Mouse (Mus musculus) thymus, postnatal 10 days (tissue): Measurements from ENCODE around the gene Dand5.

ENCODE experiments used
- DNase-seq, 2 experiments: peaks; one replicate each; pipeline ENCODE4 v3.0.0; 2021; ENCODE audit warnings: low spot score in 2 of 2

Gene Dand5

DNA sequence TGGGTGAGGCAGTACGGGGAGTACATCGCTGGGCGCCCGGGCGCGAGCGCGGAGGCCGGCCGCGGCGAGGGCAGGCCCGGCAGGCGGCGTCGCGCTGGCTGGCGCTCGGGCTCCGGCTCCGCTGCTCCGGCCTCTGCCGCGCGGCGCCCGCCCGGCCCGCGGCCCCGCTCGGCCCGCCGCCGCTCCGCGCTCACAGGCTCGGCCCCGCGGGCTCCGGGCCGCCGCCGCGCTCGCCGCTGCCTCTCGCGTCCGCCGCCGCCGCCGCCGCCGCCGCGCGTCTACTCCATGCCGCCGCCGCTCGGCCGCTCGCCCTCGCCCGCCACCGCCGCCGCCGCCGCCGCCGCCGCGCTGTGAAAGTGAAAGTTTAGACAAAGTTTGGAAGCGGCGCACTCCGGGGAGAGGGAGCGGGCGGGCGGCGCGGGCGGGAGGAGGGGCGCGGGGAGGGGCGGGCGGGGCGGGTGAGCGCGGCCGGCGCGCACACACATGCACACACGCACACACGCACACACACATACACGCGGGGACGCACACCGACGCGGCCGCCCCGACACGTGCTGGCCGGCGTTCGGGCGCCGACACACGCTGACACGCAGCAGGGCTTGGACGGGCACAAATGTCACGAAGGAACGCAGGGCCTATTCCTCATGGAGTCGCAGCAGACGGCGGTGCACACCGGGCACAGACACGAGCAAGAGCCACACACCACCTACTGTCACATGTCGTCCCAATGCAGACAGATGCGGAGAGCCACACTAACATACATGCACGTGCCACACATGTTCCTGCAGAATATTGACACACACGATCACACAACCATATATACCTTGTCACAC, 22.4 kb downstream of the Dand5 start, which contains the start of gene Nfix:
Gene Nfix, minus strand, starts transcription at position 346 of the 833 bp plus-strand sequence.
- peak in 1 of 2 experiments; percentile 39 for DNase-seq

DNA sequence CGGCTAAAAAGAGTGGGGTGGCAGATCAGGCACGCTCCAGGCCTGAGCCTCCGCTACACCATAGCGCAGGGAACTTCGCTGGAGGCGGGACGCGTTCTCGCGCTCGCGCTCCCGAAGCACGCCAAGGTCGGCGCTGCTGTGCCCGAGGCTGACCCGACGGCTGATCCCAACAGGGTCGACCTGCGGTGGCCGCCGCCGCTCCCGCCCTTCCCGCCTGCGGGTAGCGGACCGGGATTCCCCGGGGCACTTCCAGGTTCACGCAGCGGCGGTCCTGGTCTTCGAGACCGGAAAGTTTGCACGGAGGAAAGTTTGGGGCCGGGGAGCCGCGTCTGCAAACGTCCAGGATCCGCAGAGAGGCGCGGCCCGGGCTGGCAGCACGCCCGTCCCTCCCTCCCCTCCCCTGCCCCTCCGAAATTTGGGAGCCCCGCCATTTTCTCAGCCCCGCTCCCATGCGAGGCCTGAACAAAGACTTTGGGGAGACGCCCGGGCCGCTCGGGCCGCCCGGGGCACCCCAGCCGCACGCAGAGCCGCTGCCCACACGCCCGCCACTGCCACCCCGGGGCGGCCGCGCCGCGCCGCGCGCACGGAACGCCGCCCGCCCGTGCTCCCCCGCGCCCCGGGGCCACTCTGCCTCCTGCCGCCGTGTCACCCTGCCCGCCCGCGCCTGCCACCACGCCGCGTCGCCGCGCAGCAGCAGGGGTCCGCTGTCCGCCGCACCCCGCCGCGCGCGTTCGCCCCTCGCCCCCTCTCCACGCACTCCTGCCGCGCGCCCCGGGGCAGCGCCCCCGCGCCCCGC, 23.3 kb downstream of the Dand5 start:
- no peak for DNase-seq

DNA sequence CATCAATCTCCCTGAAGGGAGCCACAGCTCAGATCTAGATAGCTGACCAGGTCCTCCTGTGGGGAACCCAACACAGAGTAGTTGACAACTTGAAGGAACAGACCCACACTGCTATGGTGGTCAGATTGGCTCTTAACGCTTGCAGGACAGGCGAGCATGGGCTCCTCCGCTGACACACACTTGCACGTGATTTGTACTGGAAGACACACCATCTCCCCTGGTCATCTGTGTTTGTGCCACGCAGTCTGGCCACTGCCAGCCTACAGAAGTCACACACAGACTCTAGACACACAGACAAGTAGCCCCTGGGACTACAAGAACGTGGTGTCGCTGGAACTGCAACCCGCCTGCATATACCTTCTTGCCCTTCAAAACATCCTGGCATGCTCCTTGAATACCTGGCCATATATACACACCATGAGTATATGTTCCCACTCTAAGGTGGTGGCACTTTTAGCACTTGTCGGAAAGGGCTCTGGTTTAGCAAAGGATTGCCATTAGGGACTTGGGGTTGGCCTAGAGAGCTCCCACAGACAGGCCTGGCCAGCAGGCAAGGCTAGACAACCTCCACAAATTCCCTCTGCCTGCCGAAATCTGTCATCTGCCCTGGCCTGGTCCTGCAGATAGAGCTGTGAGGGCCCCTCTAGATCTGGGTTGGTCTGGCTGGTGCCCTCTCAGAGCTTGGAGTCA, 24.0 kb downstream of the Dand5 start:
- no peak for DNase-seq

DNA sequence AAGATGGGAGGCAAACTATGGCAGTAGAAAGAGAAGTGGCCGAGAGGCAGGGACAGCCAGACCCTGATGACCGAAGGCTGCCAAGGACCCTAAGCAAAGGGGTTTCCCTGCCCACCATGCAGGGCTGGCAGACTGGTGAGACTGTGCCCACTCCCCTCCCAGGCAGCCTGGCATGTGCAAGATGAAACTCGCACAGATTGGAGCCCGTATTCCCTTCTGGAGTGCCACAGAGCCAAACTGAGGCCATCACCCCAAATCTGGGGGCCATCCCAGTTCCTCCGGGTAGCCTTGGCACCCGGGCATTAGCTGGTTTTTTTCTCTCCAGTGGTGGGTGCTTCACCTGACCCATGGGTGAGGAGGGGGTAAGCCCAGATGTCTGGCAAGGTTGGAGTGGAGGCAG, 24.7 kb downstream of the Dand5 start:
- DNase-seq = no peak

DNA sequence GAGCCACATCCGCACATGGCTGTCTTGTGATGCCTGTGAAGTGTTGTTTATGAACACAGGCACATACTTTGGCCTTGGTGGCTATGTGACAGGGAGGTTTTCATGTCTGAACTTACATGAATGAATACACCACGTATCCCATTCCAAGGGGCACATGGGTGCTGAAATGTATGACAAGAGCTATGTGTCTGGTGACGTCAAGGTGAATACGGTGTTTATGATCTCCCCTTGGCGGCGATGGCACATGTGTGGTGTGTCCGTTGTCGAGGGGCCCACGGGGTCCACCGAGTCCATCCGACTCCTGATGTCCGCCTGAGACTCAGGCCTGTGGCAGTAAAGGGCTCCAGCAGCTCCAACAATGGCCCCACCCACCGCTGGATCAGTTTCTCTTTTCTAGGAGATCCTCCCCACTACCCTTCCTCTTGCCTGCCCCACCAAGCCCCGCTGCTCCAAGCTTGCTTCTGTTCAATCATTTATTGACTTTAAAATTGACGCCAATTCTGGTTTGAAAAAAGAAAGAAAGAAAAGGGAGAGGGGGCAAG, 25.3 kb downstream of the Dand5 start:
- DNase-seq = no peak

DNA sequence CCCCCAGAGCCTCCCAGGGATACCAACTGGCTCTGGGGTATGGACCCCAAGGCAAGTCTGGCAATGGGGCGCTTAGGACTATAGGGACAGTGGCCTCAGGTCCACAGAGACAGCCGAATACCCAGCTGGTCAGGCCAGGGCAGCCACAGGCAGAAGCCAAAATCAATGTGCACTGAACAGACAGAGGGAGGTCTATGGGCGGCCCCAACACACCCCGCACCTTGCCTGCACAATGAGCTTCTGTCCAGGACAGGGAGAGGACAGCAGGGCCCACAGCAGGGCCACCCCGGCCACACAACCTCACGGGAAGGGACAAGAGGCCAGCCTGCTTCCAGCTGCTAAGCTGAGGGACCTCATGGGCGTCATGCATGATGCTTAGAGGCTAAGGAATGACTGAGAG, 28.1 kb downstream of the Dand5 start:
- DNase-seq = no peak

DNA sequence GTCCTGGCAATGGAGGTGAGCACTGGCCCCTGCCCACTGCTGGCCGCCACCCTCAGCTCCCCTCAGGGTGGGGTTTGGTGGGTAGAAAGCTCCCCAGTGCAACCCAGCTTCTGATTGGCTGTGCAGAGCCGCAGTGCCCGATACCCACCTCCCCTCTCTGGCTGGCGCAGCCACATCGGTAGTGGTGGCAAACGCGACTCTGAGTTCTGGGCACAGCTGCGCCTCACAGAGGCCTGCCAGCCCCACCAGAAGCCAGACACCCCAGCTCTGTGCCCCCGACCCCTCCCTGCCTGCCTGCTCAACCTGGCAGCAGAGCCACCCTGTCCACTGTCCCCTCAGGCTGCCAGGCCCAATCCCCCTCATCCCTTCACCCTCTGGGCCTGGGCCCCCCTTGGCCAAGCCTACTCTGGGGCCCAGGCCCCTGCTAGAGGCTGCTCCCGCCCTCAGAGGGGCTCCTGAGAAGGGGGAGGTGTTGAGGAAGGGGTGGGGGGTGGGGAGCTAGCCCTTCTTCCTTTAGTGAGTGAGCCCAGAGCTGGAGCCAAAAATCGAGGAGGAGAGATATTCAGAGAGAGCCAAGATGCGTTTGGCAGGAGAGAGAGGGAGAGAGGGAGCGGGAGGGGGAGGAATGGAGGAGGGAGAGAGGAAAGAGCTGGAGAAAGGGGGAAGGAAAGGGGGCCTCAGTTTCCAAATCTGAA, 28.7 kb downstream of the Dand5 start:
- DNase-seq = no peak

DNA sequence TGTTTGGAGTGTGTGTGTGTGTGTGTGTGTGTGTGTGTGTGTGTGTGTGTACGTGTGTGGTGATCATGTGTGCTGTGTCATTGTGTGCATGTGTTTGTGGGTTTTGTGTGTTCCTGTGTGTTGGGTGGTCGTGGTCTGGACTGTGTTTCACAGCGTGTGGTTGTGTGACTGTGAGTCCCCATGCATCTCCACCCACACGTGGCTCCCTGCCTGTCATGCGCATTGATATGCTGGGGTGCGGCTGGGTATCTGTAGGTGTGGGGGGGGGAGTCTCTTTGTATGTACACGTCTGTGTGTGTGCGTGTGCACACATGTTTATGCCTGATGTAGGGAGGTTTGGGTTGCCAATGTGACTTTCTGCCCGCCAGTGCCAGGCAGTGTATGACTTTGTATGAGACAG, 29.5 kb downstream of the Dand5 start:
- no peak for DNase-seq

DNA sequence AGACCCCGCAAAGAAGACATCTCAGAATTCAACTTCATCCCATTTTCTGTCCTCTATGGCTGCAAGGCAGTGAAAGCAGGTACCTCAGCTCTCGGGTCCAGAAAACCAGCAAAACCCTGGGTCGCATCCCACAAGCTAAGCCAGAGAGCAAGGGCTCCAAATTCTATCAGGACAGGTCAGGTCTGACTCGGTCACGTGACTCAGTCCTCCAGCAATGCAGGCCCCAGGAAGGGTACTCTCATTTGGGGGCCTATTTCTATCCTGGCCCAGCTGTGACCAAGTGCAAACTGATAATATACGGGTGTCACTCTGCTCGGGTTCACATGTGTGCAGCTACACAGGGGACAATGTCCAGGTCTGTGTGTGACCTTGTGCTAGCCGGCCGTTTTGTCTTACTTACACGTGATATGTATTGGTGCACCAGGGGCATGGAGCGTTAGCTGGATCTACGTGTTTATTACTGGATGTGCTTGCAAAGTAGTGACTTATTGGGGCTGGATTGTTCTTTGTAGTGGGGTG, 30.1 kb downstream of the Dand5 start:
- no peak for DNase-seq

DNA sequence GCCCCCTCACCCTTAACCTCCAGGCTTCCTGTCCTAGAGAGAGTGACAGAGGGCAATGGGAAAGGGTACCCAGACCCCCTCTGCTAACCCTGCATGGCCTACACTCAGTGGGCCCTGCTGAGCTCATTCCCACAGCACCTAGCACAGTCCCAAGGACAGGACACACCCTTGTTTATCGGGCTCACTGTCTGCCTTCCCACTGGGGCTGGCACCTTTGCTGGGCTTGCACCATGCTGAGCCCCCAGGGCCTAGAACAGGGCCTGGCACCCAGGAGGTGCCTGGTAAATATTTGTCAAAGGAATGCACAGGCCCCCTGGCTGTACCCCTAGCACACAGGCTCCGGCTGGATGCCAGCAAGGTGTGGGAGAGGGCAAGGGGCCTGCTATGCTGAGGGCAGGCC, 32.1 kb downstream of the Dand5 start:
- no peak for DNase-seq

DNA sequence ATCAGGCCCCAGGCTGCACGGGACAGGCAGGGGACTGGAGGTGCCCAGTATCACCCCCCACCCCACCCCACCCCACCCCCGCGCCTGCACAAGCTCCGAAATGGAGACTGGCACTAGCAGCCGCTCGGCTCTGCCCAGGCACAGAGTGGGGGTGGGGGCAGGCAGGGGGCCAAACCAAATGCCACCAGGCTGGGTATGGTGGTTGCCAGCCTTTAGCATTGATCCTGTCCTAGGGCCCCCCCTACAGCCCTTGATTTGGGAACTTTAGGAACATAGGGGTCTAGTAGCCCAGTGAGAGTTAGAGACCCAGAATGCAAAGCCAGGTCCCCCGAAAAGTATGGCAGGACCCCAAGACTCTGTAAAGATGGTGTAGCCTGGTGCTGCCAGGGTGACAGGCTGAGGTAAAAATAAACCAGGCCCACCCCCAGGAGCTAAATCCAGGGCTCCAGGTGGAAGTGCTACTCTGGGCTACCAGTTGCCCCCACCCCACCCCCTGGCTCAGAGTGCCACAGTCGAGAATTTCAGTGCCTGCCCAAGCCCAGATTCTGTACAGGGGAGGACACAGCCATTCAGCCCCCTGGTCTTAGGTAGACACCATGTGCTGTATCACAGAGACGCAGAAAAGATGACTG, 32.7 kb downstream of the Dand5 start:
- DNase-seq = no peak

DNA sequence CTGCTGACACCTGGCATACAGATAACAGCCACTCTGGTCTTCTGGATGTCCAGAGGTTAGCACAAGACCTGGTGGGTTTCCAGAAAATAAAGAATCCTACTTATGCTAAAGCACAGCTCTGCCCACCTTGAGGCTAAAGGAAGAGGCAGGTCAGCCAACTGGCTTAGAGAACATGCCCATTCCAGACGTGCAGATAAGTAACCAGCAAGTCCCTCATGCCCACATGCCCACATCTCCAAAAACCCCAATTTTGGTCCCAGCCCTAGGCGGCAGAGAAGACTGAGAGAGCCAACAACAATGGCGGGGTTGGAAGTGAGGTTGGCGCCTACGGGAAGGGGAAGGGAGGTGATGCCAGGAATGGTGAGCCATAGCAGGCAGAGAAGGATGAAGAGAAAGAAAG, 33.3 kb downstream of the Dand5 start:
- no peak for DNase-seq

DNA sequence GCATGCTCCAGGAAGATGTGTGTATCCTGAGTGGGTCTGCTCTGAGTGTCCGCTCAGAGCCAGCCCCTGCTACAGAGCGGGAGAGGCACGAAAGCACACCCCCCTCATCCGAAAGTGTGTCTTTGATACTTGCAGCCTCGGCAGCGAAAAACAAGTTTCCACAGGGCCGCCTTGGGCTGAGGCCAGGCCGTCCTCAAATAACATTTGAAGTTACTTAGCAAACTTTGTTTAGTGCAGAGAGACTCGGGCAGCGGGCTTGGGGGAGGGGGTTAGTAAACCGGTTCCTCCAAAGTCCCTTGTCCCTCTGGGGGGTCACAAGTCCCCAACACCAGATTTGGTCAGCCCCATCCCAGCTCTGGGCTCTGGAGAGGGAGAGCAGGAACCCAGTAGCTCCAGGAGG, 33.7 kb downstream of the Dand5 start:
- no peak for DNase-seq

DNA sequence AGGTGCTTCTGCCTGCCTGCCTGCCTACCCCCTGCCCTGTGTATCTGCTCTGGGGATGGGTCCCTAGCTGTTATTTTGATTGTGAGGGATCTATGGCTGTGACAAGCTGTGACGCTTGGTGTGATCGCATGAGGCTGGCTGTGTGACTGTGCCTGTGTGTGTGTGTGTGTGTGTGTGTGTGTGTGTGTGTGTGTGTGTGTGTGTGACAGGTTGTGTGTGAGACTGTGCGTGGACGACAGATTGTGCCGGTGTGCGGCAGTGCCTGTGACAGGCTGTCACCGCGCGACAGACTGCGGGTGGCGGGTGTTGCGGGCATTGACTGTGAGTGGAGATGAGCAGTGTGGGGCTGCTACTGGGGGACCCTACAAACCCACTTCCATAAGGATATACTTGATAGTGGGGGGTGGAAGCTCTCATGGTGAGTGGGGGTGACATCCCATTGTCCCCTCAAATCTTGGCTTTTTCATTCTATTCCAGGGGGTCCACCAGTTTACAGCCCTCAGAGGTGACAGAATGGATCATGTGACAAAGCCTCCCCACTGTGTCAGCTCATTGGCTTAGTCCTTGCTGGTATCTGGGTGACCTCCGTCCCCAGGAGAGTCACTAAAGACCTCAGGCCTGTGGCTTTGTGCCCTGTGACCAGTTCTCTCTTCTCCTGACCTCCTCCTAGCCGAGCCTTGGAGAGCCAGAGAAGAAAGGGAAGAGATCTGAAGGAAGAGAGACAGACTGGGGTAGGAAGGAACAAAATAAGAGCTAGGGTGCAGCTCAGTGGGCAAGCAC, 34.9 kb downstream of the Dand5 start:
- DNase-seq = no peak

DNA sequence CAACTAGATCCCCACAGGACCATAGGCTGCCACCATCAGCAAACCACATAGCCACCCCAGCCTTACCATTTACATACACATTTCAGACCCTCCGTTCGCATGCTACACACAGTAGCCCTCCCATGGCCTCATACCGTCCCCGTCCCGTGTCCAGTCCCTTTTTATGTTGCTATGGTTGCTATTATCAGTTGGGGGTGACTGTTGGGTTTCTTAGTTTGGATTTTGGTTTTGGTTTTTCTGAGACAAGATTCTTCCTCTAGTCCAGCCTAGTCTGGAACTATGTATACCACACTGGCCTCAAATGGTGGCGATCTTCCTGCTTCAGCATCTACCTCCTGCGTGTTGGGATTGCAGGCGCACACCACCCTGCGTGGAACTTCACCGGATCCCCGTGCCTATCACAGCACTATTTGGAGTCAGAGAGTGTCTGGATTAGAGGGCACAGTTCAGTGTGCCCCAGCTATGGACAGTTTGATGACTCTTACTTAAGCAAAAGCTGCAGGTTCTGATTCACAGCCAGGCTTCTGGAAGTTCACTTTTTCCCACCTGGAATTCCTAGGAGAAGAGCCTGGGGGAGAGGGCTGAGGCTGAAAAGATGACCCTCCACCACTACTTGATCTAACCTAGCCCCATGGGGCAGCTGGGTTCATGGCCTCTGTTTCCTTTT, 35.7 kb downstream of the Dand5 start:
- DNase-seq = no peak

DNA sequence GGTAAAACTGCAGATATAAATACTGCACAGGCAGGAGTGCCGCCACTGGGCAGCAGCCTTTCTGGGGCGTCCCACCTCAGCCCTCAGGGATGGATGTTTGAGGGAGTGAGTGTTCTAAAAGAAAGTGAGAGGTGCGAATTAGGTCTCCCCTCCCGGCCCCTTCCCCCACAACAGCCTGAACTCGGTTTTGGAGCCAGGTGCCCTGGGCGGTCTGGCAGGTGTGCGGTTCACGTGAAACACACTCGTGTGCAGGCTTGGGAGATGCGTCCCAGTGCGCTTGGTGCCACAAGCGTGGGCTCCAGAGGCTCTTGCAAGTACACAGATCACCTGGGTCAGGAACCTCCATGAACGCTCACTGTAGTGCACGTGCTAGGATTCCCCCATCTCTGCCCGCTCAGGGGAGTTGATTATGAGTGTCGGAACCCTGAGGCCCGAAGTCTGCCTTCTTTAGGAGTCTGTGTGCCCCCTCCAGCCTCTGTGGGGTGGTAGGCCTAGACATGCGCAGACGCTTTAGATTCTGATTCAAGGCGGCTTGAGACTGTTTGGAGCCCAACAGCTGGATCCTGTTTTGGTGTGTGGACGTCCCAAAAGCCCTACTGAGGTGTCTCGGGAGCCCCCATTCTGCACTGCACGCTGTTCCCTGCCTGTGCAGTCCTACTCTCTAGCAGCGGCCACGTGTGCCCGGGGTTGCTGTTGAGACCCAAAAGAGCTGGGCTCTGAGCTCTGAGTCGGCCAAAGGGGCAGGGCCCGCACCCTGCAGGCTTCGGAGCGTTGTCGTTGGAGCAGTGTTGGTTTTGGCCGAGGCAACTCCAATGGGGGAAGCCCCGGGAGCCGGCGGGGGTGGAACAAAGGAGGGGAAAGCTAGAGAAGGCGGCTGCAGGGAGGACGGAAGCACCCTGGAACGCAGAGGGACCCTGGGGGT, 36.6 kb downstream of the Dand5 start:
- no peak for DNase-seq

DNA sequence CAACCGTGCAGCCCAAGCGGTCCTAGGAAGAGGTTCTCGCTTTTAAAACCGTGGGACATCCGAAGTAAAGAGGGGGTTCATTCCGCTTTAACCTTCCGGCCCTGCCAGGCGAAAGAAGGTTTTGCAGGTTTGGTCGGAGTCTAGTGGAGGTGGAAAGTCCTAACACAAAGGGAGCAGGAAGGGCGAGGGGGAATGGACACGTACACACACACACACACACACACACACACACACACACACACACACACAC, 37.2 kb downstream of the Dand5 start:
- DNase-seq = no peak

DNA sequence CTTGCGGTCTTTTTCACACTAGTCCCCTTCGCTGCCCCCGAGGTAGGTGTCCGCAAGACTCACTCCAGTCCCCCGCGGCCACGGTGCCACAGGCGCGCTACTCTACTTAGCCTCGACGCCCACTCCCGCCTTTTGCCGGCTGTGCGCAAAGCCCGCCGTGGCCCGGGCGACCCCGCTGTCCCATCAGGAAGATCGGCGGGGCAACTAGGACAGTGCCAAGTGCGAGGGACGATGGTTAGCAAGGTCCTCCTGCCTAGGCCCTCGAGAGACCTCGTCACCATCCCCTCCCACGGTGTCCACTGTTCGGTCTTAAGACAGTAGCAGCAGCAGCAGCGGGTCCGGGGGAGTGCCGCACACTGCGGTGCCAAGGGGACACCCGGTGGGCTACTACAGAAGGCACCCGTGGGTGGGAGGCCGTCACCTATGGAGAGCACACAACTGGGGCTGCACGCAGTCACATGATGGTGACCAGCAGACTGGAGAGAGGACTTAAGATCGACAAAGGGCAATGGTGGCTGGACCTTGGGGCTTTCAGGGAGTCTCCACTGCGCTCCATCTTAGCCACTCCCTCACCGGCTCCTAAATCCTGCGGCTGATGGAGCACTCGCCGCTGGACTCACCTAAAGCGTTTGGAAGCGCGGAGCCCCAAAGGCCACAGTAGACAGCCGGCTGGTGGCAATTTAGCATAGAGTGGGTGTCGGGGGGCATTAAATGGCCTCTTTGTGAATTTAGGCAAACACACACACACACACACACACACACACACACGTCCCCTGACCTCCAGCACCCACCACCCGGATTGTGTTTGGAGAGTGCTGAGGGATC, 37.7 kb downstream of the Dand5 start:
- no peak for DNase-seq
